Mouse (Mus musculus) left cerebral cortex, adult 18-20 months (tissue): ENCODE measurements around the gene Hoxc10. TPM values are rescaled to one million over a fixed set of nuclear protein-coding genes. Genes with fewer than 3 reads are reported as not detected.

Experiments
- DNase-seq, 2 experiments: peaks; one replicate each; pipeline ENCODE4 v3.0.0; 2021 to 2022; ENCODE audit warnings: low spot score in 2 of 2, mixed read lengths in 1 of 2
- total RNA-seq, 2 experiments: library from RNA; stranded (reverse); gene quantifications; 2 replicates each; pipeline ENCODE4 v1.2.3; 2021

Gene Hoxc10
- total RNA-seq, 2 experiments from 2014 or later: not detected

- no peak for DNase-seq
Observed at GRCm38 (mm10) chr15:102967511-102968397, 1.2 kb downstream of the Hoxc10 start.

GRCm38 (mm10) chr15:102969296-102969695 is 2.7 kb downstream of the Hoxc10 start:
- DNase-seq: no peak

GRCm38 (mm10) chr15:102970740-102971139 is 4.1 kb downstream of the Hoxc10 start:
- DNase-seq: peak in 1 of 2 experiments; percentile 18

GRCm38 (mm10) chr15:102972254-102972653 is 5.7 kb downstream of the Hoxc10 start:
- DNase-seq: no peak

GRCm38 (mm10) chr15:102972753-102973152 is 6.2 kb downstream of the Hoxc10 start:
- no peak for DNase-seq

GRCm38 (mm10) chr15:102975034-102975433 is 8.4 kb downstream of the Hoxc10 start:
- no peak for DNase-seq

- DNase-seq: no peak
Observed at GRCm38 (mm10) chr15:102975688-102976111, 9.1 kb downstream of the Hoxc10 start.

GRCm38 (mm10) chr15:102976171-102976570 is 9.6 kb downstream of the Hoxc10 start, which contains the start of gene Hoxc9:
Gene Hoxc9, plus strand, starts transcription at chr15:102976439.
- no peak for DNase-seq

GRCm38 (mm10) chr15:102976631-102977422 is 10.2 kb downstream of the Hoxc10 start:
- no peak for DNase-seq

- no peak for DNase-seq
Observed at GRCm38 (mm10) chr15:102977423-102977974, 10.9 kb downstream of the Hoxc10 start.

GRCm38 (mm10) chr15:102978615-102979515 is 12.3 kb downstream of the Hoxc10 start:
- DNase-seq: no peak

- DNase-seq: no peak
Observed at GRCm38 (mm10) chr15:102979936-102980335, 13.3 kb downstream of the Hoxc10 start.

- DNase-seq: no peak
Observed at GRCm38 (mm10) chr15:102980352-102980751, 13.8 kb downstream of the Hoxc10 start.

- no peak for DNase-seq
Observed at GRCm38 (mm10) chr15:102980912-102981311, 14.3 kb downstream of the Hoxc10 start.

GRCm38 (mm10) chr15:102981379-102982288 is 15.0 kb downstream of the Hoxc10 start:
- DNase-seq: no peak

- no peak for DNase-seq
Observed at GRCm38 (mm10) chr15:102983716-102984115, 17.1 kb downstream of the Hoxc10 start.

GRCm38 (mm10) chr15:102984521-102984920 is 17.9 kb downstream of the Hoxc10 start:
- DNase-seq: no peak

GRCm38 (mm10) chr15:102984925-102985324 is 18.3 kb downstream of the Hoxc10 start:
- DNase-seq: no peak

GRCm38 (mm10) chr15:102987124-102987833 is 20.7 kb downstream of the Hoxc10 start:
- peak; percentile 82 to 93 for DNase-seq
